Mouse (Mus musculus): ENCODE results near the gene Gm49394. TPM values are rescaled to one million over a fixed set of nuclear protein-coding genes. Genes with fewer than 3 reads are reported as not detected.

Gm49394 gene
- not detected in 2 replicates for total RNA-seq (2023)

GRCm38 (mm10) chr7:142669751-142670625, at the start of gene Gm49394:
Gene Gm49394 (minus strand): TSS chr7:142669942.

DNA sequence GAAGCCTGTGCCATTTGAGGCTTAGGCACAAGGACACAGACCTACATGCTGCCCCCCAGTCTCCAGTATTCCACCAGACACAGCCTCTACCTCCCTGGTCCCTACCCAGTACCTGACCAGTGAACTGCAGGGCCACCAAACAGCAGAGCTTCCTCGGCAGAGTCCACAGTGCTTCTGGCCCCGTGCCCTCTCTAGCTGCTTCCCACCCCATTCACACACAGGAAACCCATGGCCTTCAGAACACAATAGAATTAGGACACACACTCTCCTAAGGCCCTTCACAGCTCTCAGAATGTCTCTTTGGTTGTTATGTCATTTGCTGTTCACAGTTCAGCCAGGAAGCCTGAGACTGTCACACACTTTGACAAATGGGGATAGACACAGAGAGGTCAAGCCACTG, 3.1 kb downstream of the Gm49394 start, which contains the start of gene Igf2:
TSS of gene Igf2 (minus strand) at position 158 of the 400 bp plus-strand sequence.

Other genes with a start within 250 kb of the Gm49394 start
- 5.8 and 7.4 TPM in 2 replicates for gene Syt8, start 235.1 kb downstream of the Gm49394 start, total RNA-seq (2023)
- 4.8 and 8.2 TPM in 2 replicates for gene Tnni2, start 228.1 kb downstream of the Gm49394 start, total RNA-seq (2023)
- gene Lsp1, start 209.1 kb downstream of the Gm49394 start, total RNA-seq (2023): 1,515 and 1,757 TPM in 2 replicates
- 33.8 and 37.4 TPM in 2 replicates for gene Tnnt3, start 171.1 kb downstream of the Gm49394 start, total RNA-seq (2023)
- 1.7 and 5.7 TPM in 2 replicates for gene Mrpl23, start 137.3 kb downstream of the Gm49394 start, total RNA-seq (2023)
- gene Igf2, start 3.1 kb downstream of the Gm49394 start, total RNA-seq (2023): not detected in 2 replicates
- gene Ins2, start 73.4 kb upstream of the Gm49394 start, total RNA-seq (2023): not detected in 2 replicates